Mouse (Mus musculus) megakaryocyte, embryonic 14.5 days (primary cell): Measurements from ENCODE around the gene Srpk2.

ENCODE experiments used
- FLI1 ChIP-seq: IDR thresholded peaks from 2 replicates; pipeline ENCODE4 v1.6.1; 2012; ENCODE audit warnings: low read length, inconsistent platforms, mixed read lengths
- GATA1 ChIP-seq: IDR thresholded peaks from 3 replicates; pipeline ENCODE4 v1.6.1; 2012; ENCODE audit warnings: mixed read lengths, low read length, inconsistent platforms, borderline replicate concordance

DNA sequence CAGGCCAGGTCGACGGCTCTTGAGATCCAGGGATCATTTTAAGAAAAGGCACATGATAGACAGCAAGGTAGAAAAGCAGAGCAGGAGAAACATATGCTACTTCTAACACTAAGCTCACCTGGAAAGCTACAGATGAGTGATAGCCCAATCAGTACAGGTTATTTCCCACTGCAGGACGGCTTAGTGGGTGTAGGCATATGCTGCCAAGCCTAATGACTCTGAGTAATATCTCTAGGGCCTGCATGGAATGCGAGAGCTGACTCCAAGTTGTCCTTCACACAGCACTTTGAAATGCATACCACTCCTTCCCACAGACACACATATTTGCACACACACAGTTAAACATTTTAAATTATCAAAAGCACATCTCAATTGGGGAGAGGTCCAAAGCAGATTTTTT lies 195.2 kb downstream of the Srpk2 start:
- no peak for TF ChIP-seq FLI1
- no peak for TF ChIP-seq GATA1
